Mouse (Mus musculus): ENCODE measurements around the gene Psmc4. TPM values are rescaled to one million over a fixed set of nuclear protein-coding genes. Genes with fewer than 3 reads are reported as not detected.
A peak's percentile ranks its signal among the peaks of the same experiment; 100 is the strongest.

The Psmc4 gene
- polyA plus RNA-seq, 1 experiment from 2014 or later = 170 TPM

DNA sequence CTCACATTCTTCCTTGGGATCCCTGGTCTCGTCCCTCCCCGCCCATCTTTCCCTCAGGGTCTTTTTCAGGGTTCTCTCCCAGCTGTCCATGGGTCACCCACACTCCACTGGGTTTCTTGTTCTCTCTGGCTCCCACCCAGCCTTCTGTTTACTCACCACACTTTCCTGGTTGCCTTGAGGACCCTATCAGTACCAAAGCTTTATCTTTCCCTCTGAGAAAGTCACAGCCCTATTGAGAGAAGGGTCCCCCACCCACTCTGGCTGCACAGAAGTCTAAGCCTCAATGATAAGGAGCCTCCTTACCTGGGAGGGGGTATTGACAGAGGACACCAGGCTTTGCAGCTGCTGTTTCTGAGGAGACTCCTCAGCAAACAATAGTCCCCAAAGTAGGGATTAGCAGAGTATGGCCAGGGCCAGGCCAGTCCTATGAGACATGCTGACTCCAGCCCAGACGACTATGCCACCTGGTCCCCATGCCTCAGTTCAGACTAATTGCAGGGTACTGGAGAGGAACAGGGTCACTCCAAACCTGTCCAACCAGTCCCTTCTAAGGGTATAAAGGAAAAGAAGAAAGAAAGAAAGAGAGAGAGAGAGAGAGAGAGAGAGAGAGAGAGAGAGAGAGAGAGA is 19.8 kb upstream of the Psmc4 start:
- no peak for TF ChIP-seq CTCF (IDR thresholded peaks at IDR 0.05)
- no peak for TF ChIP-seq EP300 (IDR thresholded peaks at IDR 0.05)
- Histone ChIP-seq H3K27me3 (replicated peaks; ENCODE audit: insufficient read depth, low read length) (no peaks in the 10 kb centered on the region), H3K4me2 (replicated peaks; ENCODE audit: low read depth, low read length) (no peak overlapping the region), H3K27ac (ENCODE audit: low read length) (no peak overlapping the region), H3K4me3 (ENCODE audit: low read depth, low read length) (no peak overlapping the region), H3K9ac (replicated peaks; ENCODE audit: low read depth) (no peak overlapping the region), H3K36me3 (ENCODE audit: insufficient read depth, low read length) (no peaks in the 10 kb centered on the region), H3K4me1 (ENCODE audit: insufficient read depth, low read depth, low read length) (no peaks in the 10 kb centered on the region), H3K9me3 (ENCODE audit: low read length) (no peaks in the 10 kb centered on the region)
- 40% methylated on average over 3 of the region's 3 CpGs for WGBS
- ATAC-seq (no peak), DNase-seq (ENCODE audit: low spot score) (no peak)

DNA sequence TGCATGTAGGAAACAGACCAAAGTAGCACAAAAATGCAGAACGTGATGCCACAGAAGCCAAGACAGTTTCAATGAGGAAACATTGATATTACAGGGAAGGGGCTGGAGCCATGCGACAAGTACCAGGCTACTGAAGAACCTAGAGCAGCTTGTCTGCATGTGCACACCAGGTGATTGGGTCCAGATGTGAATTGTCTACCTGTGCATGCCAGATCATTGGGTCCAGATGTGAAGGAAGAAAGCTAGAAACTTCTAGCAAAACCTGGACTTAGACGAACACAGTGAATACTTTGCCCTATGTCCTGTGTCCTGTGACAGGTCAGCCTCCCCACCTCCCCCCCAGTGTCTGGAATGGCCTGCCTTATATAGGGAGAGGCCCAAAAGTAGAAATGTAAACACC is 18.8 kb upstream of the Psmc4 start:
- H3K4me1 ChIP-seq (ENCODE audit: insufficient read depth, low read depth, low read length) = no peaks in the 10 kb centered on the region
- DNase-seq (ENCODE audit: low spot score) = no peak
- no peak overlapping the region for H3K27ac ChIP-seq (ENCODE audit: low read length)
- no peaks in the 10 kb centered on the region for H3K9me3 ChIP-seq (ENCODE audit: low read length)
- H3K27me3 ChIP-seq (replicated peaks; ENCODE audit: insufficient read depth, low read length) = no peaks in the 10 kb centered on the region
- TF ChIP-seq EP300 (IDR thresholded peaks at IDR 0.05) (no peak), CTCF (IDR thresholded peaks at IDR 0.05) (no peak)
- no peaks in the 10 kb centered on the region for H3K36me3 ChIP-seq (ENCODE audit: insufficient read depth, low read length)
- H3K4me2 ChIP-seq (replicated peaks; ENCODE audit: low read depth, low read length) = no peak overlapping the region
- H3K9ac ChIP-seq (replicated peaks; ENCODE audit: low read depth) = no peak overlapping the region
- 65% methylated on average over 3 of the region's 3 CpGs for whole genome bisulfite sequencing
- no peak overlapping the region for H3K4me3 ChIP-seq (ENCODE audit: low read depth, low read length)
- no peak for ATAC-seq

DNA sequence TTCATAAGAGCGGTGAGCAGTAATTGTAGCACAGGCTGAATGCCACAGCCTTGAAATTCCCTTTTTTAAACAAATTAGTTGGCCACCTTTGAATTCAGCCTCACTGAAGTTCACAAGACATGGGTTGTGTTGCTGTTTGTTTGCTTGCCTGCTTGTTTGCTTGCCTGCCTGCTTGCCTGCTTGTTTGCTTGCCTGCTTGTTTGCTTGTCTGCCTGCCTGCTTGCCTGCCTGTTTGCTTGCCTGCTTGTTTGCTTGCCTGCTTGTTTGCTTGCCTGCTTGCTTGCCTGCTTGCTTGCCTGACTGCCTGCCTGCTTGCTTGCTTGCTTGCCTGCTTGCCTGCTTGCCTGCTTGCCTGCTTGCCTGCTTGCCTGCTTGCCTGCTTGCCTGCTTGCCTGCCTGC is 10.1 kb upstream of the Psmc4 start:
- Histone ChIP-seq H3K9ac (replicated peaks; ENCODE audit: low read depth) (no peak overlapping the region), H3K36me3 (ENCODE audit: insufficient read depth, low read length) (no peaks in the 10 kb centered on the region), H3K4me1 (ENCODE audit: insufficient read depth, low read depth, low read length) (no peaks in the 10 kb centered on the region), H3K9me3 (ENCODE audit: low read length) (no peaks in the 10 kb centered on the region), H3K4me2 (replicated peaks; ENCODE audit: low read depth, low read length) (no peak overlapping the region), H3K4me3 (ENCODE audit: low read depth, low read length) (no peak overlapping the region), H3K27ac (ENCODE audit: low read length) (no peak overlapping the region), H3K27me3 (replicated peaks; ENCODE audit: insufficient read depth, low read length) (no peaks in the 10 kb centered on the region)
- WGBS = 91% methylated on average over 1 of the region's 1 CpGs
- ATAC-seq (no peak), DNase-seq (ENCODE audit: low spot score) (no peak)
- TF ChIP-seq EP300 (IDR thresholded peaks at IDR 0.05) = no peak
- no peak for TF ChIP-seq CTCF (IDR thresholded peaks at IDR 0.05)

DNA sequence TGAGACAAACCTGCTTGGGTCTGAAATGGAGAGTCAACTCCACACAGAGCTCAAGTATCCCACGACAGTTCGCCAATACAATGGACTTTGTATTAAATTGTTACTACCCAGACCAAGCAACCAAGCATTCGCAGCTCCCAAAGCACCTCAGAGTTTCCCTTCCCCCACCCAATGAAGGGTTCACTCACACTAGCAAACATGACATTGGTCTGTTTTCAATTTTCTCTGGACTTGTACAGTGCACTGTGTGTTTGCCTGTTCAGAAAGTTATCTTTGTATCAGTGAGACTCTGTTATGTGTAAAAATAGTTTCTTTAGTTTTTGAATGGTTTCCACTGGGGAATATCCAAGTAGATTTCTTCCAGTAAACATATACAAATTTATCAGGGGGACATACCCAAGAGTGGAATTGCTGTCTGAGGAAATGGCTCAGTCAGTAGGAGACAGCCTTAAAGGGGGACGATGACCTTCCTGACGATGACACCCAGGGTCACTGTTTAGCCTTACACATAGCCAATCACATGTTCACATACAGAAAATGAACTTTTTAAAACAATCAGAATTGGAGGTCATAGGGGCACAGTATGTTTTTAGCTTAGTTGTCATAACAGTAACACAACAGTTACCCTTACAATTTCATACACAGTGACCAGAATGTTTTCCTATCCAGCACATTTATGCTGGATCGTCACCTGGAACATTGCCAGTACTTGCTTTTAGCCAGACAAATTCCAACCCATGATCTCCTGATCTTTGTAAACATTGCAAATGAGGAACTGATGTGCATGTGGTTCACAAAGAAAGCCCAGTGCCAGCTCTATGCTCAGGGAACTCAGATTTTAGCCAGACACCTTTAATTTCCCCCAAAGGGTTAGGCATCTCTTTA is 3.4 kb upstream of the Psmc4 start:
- TF ChIP-seq CTCF (IDR thresholded peaks at IDR 0.05) (no peak), EP300 (IDR thresholded peaks at IDR 0.05) (0 out of 2 replicates have a peak, but pooled peaks have one; percentile 43)
- WGBS = 56% methylated on average over 6 of the region's 6 CpGs
- no peaks in the 10 kb centered on the region for H3K27me3 ChIP-seq (replicated peaks; ENCODE audit: insufficient read depth, low read length)
- no peaks in the 10 kb centered on the region for H3K4me1 ChIP-seq (ENCODE audit: insufficient read depth, low read depth, low read length)
- peaks cover 1% of the 10 kb centered on the region; the same call in 1 of the 2 replicates for H3K36me3 ChIP-seq (ENCODE audit: insufficient read depth, low read length)
- ATAC-seq = peak; percentile 62
- H3K4me2 ChIP-seq (replicated peaks; ENCODE audit: low read depth, low read length) = no peak overlapping the region
- DNase-seq (ENCODE audit: low spot score) = peak; percentile 89
- H3K9me3 ChIP-seq (ENCODE audit: low read length) = no peaks in the 10 kb centered on the region
- H3K27ac ChIP-seq (ENCODE audit: low read length) = peak overlapping the region; percentile 64; the same call in 1 of the 2 replicates
- no peak overlapping the region for H3K9ac ChIP-seq (replicated peaks; ENCODE audit: low read depth)
- no peak overlapping the region for H3K4me3 ChIP-seq (ENCODE audit: low read depth, low read length)

DNA sequence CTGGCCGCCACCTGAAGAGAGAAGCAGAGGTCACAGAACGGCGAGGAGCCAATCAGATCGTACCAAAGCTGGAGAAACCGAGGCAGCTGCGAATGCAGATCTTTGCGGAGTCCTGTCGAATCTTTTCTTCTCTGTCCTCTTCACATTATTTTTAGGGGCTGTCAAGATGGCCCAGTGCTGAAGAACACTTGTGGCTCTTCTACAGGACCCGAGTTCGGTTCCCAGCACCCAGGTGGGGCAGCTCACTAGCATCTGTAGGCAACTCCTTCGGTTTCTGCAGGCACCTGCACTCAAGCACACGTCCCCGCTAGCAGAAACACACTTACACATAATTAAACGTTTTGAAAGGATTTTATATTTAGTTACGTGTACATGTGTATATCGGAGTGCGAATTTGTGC is 683 bp upstream of the Psmc4 start:
- no peak overlapping the region for H3K9ac ChIP-seq (replicated peaks; ENCODE audit: low read depth)
- no peak overlapping the region for H3K4me2 ChIP-seq (replicated peaks; ENCODE audit: low read depth, low read length)
- no peak overlapping the region for H3K4me3 ChIP-seq (ENCODE audit: low read depth, low read length)
- no peaks in the 10 kb centered on the region for H3K9me3 ChIP-seq (ENCODE audit: low read length)
- ATAC-seq (no peak), DNase-seq (ENCODE audit: low spot score) (no peak)
- no peak overlapping the region for H3K27ac ChIP-seq (ENCODE audit: low read length)
- H3K36me3 ChIP-seq (ENCODE audit: insufficient read depth, low read length) = peaks cover 23% of the 10 kb centered on the region; the same call in 1 of the 2 replicates
- H3K4me1 ChIP-seq (ENCODE audit: insufficient read depth, low read depth, low read length) = no peaks in the 10 kb centered on the region
- H3K27me3 ChIP-seq (replicated peaks; ENCODE audit: insufficient read depth, low read length) = no peaks in the 10 kb centered on the region
- 57% methylated on average over 17 of the region's 17 CpGs for WGBS
- TF ChIP-seq CTCF (IDR thresholded peaks at IDR 0.05) = no peak
- no peak for TF ChIP-seq EP300 (IDR thresholded peaks at IDR 0.05)

DNA sequence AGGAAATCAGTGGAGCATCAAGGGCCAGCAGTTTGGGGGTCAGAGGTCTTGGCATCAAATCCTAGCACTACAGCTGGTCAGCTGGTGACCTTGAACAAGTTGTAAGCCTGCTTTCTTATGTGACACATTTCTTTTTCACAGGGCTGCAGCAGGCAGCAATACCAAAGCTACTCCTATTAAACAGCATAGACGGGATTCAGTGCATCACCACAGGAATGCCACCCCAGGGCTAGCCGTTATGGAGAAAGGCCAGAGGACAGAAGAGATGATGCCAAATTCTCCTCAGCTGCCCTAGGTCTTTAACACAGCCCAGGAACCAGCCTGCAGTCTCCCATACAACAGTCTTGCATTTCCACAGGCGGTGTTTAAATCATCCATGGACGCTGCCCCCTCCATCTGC is 5.4 kb downstream of the Psmc4 start:
- Histone ChIP-seq H3K27ac (ENCODE audit: low read length) (no peak overlapping the region), H3K4me3 (ENCODE audit: low read depth, low read length) (no peak overlapping the region), H3K36me3 (ENCODE audit: insufficient read depth, low read length) (peaks cover 47% of the 10 kb centered on the region), H3K27me3 (replicated peaks; ENCODE audit: insufficient read depth, low read length) (no peaks in the 10 kb centered on the region), H3K9me3 (ENCODE audit: low read length) (no peaks in the 10 kb centered on the region), H3K9ac (replicated peaks; ENCODE audit: low read depth) (no peak overlapping the region), H3K4me1 (ENCODE audit: insufficient read depth, low read depth, low read length) (no peaks in the 10 kb centered on the region), H3K4me2 (replicated peaks; ENCODE audit: low read depth, low read length) (no peak overlapping the region)
- DNase-seq (ENCODE audit: low spot score) (no peak), ATAC-seq (no peak)
- WGBS = 88% methylated on average over 4 of the region's 4 CpGs
- TF ChIP-seq CTCF (IDR thresholded peaks at IDR 0.05) = no peak
- TF ChIP-seq EP300 (IDR thresholded peaks at IDR 0.05) = no peak

Measured in lung, postnatal 0 days (tissue).